13 mouse cellular contexts compared by ENCODE assay signal in genomic region chr13:54759496-54759895, GRCm38 (mm10). TPM values are rescaled to one million over a fixed set of nuclear protein-coding genes. Genes with fewer than 3 reads are reported as not detected.
A peak's percentile ranks its signal among the peaks of the same experiment; 100 is the strongest.
DNase-seq lines count a peak whose midpoint lies in the region; ATAC-seq and TF ChIP-seq lines count a peak whose summit lies in the region.
"Had no signal": no experiment of that assay in that cellular context is flagged by ENCODE, and none has a peak within 500 bp of the region (broad histone marks: within the 10 kb centered on the region; RNA-seq: fewer than 3 reads in every experiment).

No protein-coding gene starts in this region.

- intact Hi-C loops in gastrocnemius, adult 2 months (cut with DNase I): no loop called here

- no peak overlapping the region for H3K9ac ChIP-seq in kidney, embryonic 14.5 days (ENCODE audit: low read depth, low read length)
- peak overlapping the region; percentile 67; the same call in 1 of the 2 replicates for H3K9ac ChIP-seq in forebrain, embryonic 16.5 days (replicated peaks; ENCODE audit: low read depth, low read length)
- no peak overlapping the region; the same call in 1 of the 2 replicates for H3K9ac ChIP-seq in midbrain, embryonic 15.5 days
- H3K9ac ChIP-seq: liver, embryonic 15.5 days had no signal

- ATAC-seq in kidney, embryonic 14.5 days (ENCODE audit: low FRiP score, low TSS enrichment): peak; percentile 25; the same call in 1 of the 2 replicates
- no peak for ATAC-seq in forebrain, embryonic 16.5 days
- no peak for ATAC-seq in midbrain, embryonic 15.5 days (replicated peaks)
- ATAC-seq in megakaryocyte, adult 5-6 weeks (ENCODE audit: poor library complexity, severe bottlenecking): no peak
- ATAC-seq: intestine, postnatal 0 days had no signal

- peaks cover 7% of the 10 kb centered on the region; the same call in 1 of the 2 replicates for H3K4me1 ChIP-seq in kidney, embryonic 14.5 days (ENCODE audit: control insufficient read depth, insufficient read depth, low read length)
- H3K4me1 ChIP-seq in forebrain, embryonic 16.5 days (replicated peaks; ENCODE audit: control insufficient read depth, insufficient read depth, low read length): peaks cover 54% of the 10 kb centered on the region
- H3K4me1 ChIP-seq in midbrain, embryonic 15.5 days: peaks cover 52% of the 10 kb centered on the region

- H3K27me3 ChIP-seq in kidney, embryonic 14.5 days (ENCODE audit: control insufficient read depth, insufficient read depth, low read length): peaks cover 38% of the 10 kb centered on the region
- H3K27me3 ChIP-seq in forebrain, embryonic 16.5 days (replicated peaks; ENCODE audit: control insufficient read depth, insufficient read depth, low read length): peaks cover 17% of the 10 kb centered on the region
- H3K27me3 ChIP-seq in midbrain, embryonic 15.5 days (replicated peaks): peaks cover 17% of the 10 kb centered on the region

- H3K36me3 ChIP-seq in kidney, embryonic 14.5 days (ENCODE audit: control insufficient read depth, insufficient read depth, low read length): no peaks in the 10 kb centered on the region
- no peaks in the 10 kb centered on the region for H3K36me3 ChIP-seq in forebrain, embryonic 16.5 days (ENCODE audit: control insufficient read depth, insufficient read depth)
- H3K36me3 ChIP-seq in midbrain, embryonic 15.5 days (replicated peaks): no peaks in the 10 kb centered on the region
- H3K36me3 ChIP-seq: heart, embryonic 10.5 days; liver, embryonic 15.5 days had no signal

- WGBS in kidney, embryonic 14.5 days: 1% methylated on average over 7 of the region's 7 CpGs
- 16% methylated on average over 6 of the region's 7 CpGs for WGBS in forebrain, embryonic 16.5 days
- WGBS in midbrain, embryonic 15.5 days: 4% methylated on average over 7 of the region's 7 CpGs

- no peak overlapping the region for H3K4me2 ChIP-seq in kidney, embryonic 14.5 days (replicated peaks; ENCODE audit: low read depth, low read length)
- H3K4me2 ChIP-seq in forebrain, embryonic 16.5 days (ENCODE audit: low read length): peak overlapping the region; percentile 76
- H3K4me2 ChIP-seq in midbrain, embryonic 15.5 days: peak overlapping the region; percentile 89

- H3K27ac ChIP-seq in kidney, embryonic 14.5 days (ENCODE audit: low read depth, low read length): no peak overlapping the region
- no peak overlapping the region for H3K27ac ChIP-seq in forebrain, embryonic 16.5 days (ENCODE audit: low read length)
- no peak overlapping the region for H3K27ac ChIP-seq in midbrain, embryonic 15.5 days
- H3K27ac ChIP-seq in gastrocnemius, adult 2 months: no peak overlapping the region
- H3K27ac ChIP-seq: heart, embryonic 10.5 days; liver, embryonic 15.5 days had no signal

- H3K9me3 ChIP-seq in kidney, embryonic 14.5 days (ENCODE audit: control insufficient read depth, low read length): no peaks in the 10 kb centered on the region
- no peaks in the 10 kb centered on the region for H3K9me3 ChIP-seq in forebrain, embryonic 16.5 days (ENCODE audit: control insufficient read depth, low read length)
- no peaks in the 10 kb centered on the region for H3K9me3 ChIP-seq in midbrain, embryonic 15.5 days
- H3K9me3 ChIP-seq: heart, embryonic 10.5 days; liver, embryonic 15.5 days had no signal

- DNase-seq in kidney, adult 8-10 months: no peak
- peak; percentile 80 for DNase-seq in cerebellum, adult 9-11 months
- DNase-seq in liver: no peak
- DNase-seq in gastrocnemius, adult 2 months: no peak
- DNase-seq: B cell, adult 2 months had no signal

- no peak overlapping the region for H3K4me3 ChIP-seq in kidney, embryonic 14.5 days (ENCODE audit: low read length)
- H3K4me3 ChIP-seq in forebrain, embryonic 16.5 days (replicated peaks; ENCODE audit: low read length): no peak overlapping the region
- H3K4me3 ChIP-seq in midbrain, embryonic 15.5 days: no peak overlapping the region; the same call in 1 of the 2 replicates
- H3K4me3 ChIP-seq in gastrocnemius, adult 2 months: no peak overlapping the region
- H3K4me3 ChIP-seq: liver, embryonic 15.5 days had no signal

- TF ChIP-seq CTCF in gastrocnemius, adult 2 months (IDR thresholded peaks at IDR 0.05): no peak

RNA-seq across cellular contexts. Expression of gene Sncb, which starts 6.9 kb away (rescaled TPM):
- polyA plus RNA-seq in kidney, embryonic 14.5 days (2014; fragmentation: Nextera tagmentation; extraction: Ambion mirVana): not detected in 2 replicates
- polyA plus RNA-seq in forebrain, embryonic 16.5 days (2015; fragmentation: Nextera tagmentation; extraction: Ambion mirVana): 27.1 and 37.0 TPM in 2 replicates
- 56.0 and 56.4 TPM in 2 replicates for polyA plus RNA-seq in midbrain, embryonic 15.5 days (2015; fragmentation: Nextera tagmentation; extraction: Ambion mirVana)
- total RNA-seq in gastrocnemius, adult 2 months (2021): not detected
- not detected in 2 replicates for total RNA-seq in megakaryocyte, adult 5-6 weeks (2015)
- total RNA-seq in megakaryocyte, adult 5-6 weeks (2017): not detected in 2 replicates
- polyA plus RNA-seq: liver, embryonic 15.5 days had no signal

RNA-seq across cellular contexts. Expression of gene Gprin1, which starts 9.8 kb away (rescaled TPM):
- polyA plus RNA-seq in kidney, embryonic 14.5 days (2014; fragmentation: Nextera tagmentation; extraction: Ambion mirVana): 0.31 and 0.41 TPM in 2 replicates
- polyA plus RNA-seq in forebrain, embryonic 16.5 days (2015; fragmentation: Nextera tagmentation; extraction: Ambion mirVana): 6.2 and 7.1 TPM in 2 replicates
- polyA plus RNA-seq in midbrain, embryonic 15.5 days (2015; fragmentation: Nextera tagmentation; extraction: Ambion mirVana): 26.0 and 32.7 TPM in 2 replicates
- total RNA-seq in gastrocnemius, adult 2 months (2021): not detected
- total RNA-seq in megakaryocyte, adult 5-6 weeks (2015): not detected in 2 replicates
- total RNA-seq in megakaryocyte, adult 5-6 weeks (2017): not detected in 2 replicates

RNA-seq across cellular contexts. Expression of gene Eif4e1b, which starts 24.3 kb away (rescaled TPM):
- polyA plus RNA-seq in kidney, embryonic 14.5 days (2014; fragmentation: Nextera tagmentation; extraction: Ambion mirVana): not detected in 2 replicates
- polyA plus RNA-seq in forebrain, embryonic 16.5 days (2015; fragmentation: Nextera tagmentation; extraction: Ambion mirVana): not detected in 2 replicates
- polyA plus RNA-seq in midbrain, embryonic 15.5 days (2015; fragmentation: Nextera tagmentation; extraction: Ambion mirVana): not detected in 2 replicates
- not detected for total RNA-seq in gastrocnemius, adult 2 months (2021)
- not detected in 2 replicates for total RNA-seq in megakaryocyte, adult 5-6 weeks (2015)
- total RNA-seq in megakaryocyte, adult 5-6 weeks (2017): not detected in 2 replicates
- total RNA-seq: left cerebral cortex, adult 18-20 months had no signal
- polyA plus RNA-seq: heart, embryonic 10.5 days; intestine, postnatal 0 days; liver, embryonic 15.5 days had no signal

RNA-seq across cellular contexts. Expression of gene Tspan17, which starts 29.7 kb away (rescaled TPM):
- 5.2 and 6.4 TPM in 2 replicates for polyA plus RNA-seq in kidney, embryonic 14.5 days (2014; fragmentation: Nextera tagmentation; extraction: Ambion mirVana)
- 18.6 and 29.7 TPM in 2 replicates for polyA plus RNA-seq in forebrain, embryonic 16.5 days (2015; fragmentation: Nextera tagmentation; extraction: Ambion mirVana)
- 49.3 and 54.0 TPM in 2 replicates for polyA plus RNA-seq in midbrain, embryonic 15.5 days (2015; fragmentation: Nextera tagmentation; extraction: Ambion mirVana)
- 10 to 100 TPM; 15.3 to 25.3 TPM for total RNA-seq in gastrocnemius, adult 2 months (2021)
- 6.7 and 14.2 TPM in 2 replicates for total RNA-seq in megakaryocyte, adult 5-6 weeks (2015)
- 9.6 and 10.1 TPM in 2 replicates for total RNA-seq in megakaryocyte, adult 5-6 weeks (2017)

RNA-seq across cellular contexts. Expression of gene Cdhr2, which starts 58.2 kb away (rescaled TPM):
- polyA plus RNA-seq in kidney, embryonic 14.5 days (2014; fragmentation: Nextera tagmentation; extraction: Ambion mirVana): 1.2 and 1.9 TPM in 2 replicates
- 0.16 and 0.25 TPM in 2 replicates for polyA plus RNA-seq in forebrain, embryonic 16.5 days (2015; fragmentation: Nextera tagmentation; extraction: Ambion mirVana)
- 0.15 and 0.30 TPM in 2 replicates for polyA plus RNA-seq in midbrain, embryonic 15.5 days (2015; fragmentation: Nextera tagmentation; extraction: Ambion mirVana)
- not detected for total RNA-seq in gastrocnemius, adult 2 months (2021)
- total RNA-seq in megakaryocyte, adult 5-6 weeks (2015): not detected in 2 replicates
- not detected in 2 replicates for total RNA-seq in megakaryocyte, adult 5-6 weeks (2017)

Comparison
In these comparisons a context has a peak if more than half of its experiments do, and no peak if none do; other contexts are left out.
1. RNA of gene Sncb, which starts 6.9 kb away (polyA plus RNA-seq): 56.0 to 56.4 TPM in midbrain, embryonic 15.5 days and 27.1 to 37.0 TPM in forebrain, embryonic 16.5 days; not detected in kidney, embryonic 14.5 days; every median in the first group is over 10 times any median in the second.